12 mouse cellular contexts compared by ENCODE assay signal in the genomic region with DNA sequence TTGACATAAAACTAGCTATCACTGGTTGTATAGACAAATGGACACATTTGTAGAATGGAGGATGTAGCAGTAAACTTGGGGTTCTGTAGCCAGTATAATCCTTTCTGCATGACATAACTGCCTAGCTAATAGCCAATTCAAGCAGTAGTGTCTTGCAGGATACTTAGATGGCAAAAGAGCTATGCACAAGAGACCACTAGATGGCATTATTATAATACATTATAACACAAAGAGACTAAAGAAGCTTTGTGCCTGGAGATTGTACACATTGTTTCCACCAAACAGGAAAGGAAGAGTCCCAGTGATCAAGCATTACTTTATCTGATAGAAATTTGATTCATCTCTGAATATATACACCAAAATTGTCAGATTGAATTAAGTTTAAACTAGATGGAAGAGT. TPM values are rescaled to one million over a fixed set of nuclear protein-coding genes. Genes with fewer than 3 reads are reported as not detected.
DNase-seq lines count a peak whose midpoint lies in the region; ATAC-seq lines count a peak whose summit lies in the region.
"Had no signal": no experiment of that assay in that cellular context is flagged by ENCODE, and none has a peak within 500 bp of the region (broad histone marks: within the 10 kb centered on the region; RNA-seq: fewer than 3 reads in every experiment).

No protein-coding gene starts in this region.

- H3K27me3 ChIP-seq in hindbrain, embryonic 14.5 days (ENCODE audit: control insufficient read depth, insufficient read depth, low read length): no peaks in the 10 kb centered on the region
- no peaks in the 10 kb centered on the region for H3K27me3 ChIP-seq in hindbrain, embryonic 12.5 days
- H3K27me3 ChIP-seq: limb, embryonic 12.5 days; midbrain, embryonic 12.5 days had no signal

- no peak overlapping the region for H3K4me2 ChIP-seq in hindbrain, embryonic 14.5 days (replicated peaks)
- no peak overlapping the region for H3K4me2 ChIP-seq in hindbrain, embryonic 12.5 days (replicated peaks)
- H3K4me2 ChIP-seq: limb, embryonic 12.5 days; midbrain, embryonic 12.5 days had no signal

- H3K27ac ChIP-seq in hindbrain, embryonic 14.5 days: no peak overlapping the region
- H3K27ac ChIP-seq in hindbrain, embryonic 12.5 days: no peak overlapping the region
- H3K27ac ChIP-seq: limb, embryonic 12.5 days; midbrain, embryonic 12.5 days had no signal

- peak; percentile 52 for DNase-seq in hindbrain, embryonic 14.5 days (ENCODE audit: low spot score)
- DNase-seq in thymus, postnatal 0 days (ENCODE audit: low spot score): peak; percentile 29
- DNase-seq in thymus, postnatal 4 days: no peak
- DNase-seq in induced T-regulatory cell, adult 2 months (ENCODE audit: low read depth): peak; percentile 51
- DNase-seq in cerebellum, adult 11-12 months: no peak
- DNase-seq in kidney, adult 9 months: no peak
- DNase-seq in spleen, adult 18-20 months: no peak
- DNase-seq: kidney, postnatal 25 days; thymus, postnatal 14 days had no signal

- no peaks in the 10 kb centered on the region for H3K36me3 ChIP-seq in hindbrain, embryonic 14.5 days (replicated peaks; ENCODE audit: control insufficient read depth, insufficient read depth)
- no peaks in the 10 kb centered on the region for H3K36me3 ChIP-seq in hindbrain, embryonic 12.5 days
- H3K36me3 ChIP-seq: limb, embryonic 12.5 days; midbrain, embryonic 12.5 days had no signal

- no peaks in the 10 kb centered on the region for H3K4me1 ChIP-seq in hindbrain, embryonic 14.5 days (replicated peaks; ENCODE audit: control insufficient read depth, insufficient read depth, low read length)
- H3K4me1 ChIP-seq in hindbrain, embryonic 12.5 days: no peaks in the 10 kb centered on the region
- H3K4me1 ChIP-seq: limb, embryonic 12.5 days; midbrain, embryonic 12.5 days had no signal

- no peaks in the 10 kb centered on the region for H3K9me3 ChIP-seq in hindbrain, embryonic 14.5 days (ENCODE audit: control insufficient read depth, low read length)
- H3K9me3 ChIP-seq in hindbrain, embryonic 12.5 days (replicated peaks): no peaks in the 10 kb centered on the region
- H3K9me3 ChIP-seq: limb, embryonic 12.5 days; midbrain, embryonic 12.5 days had no signal

- H3K4me3 ChIP-seq in hindbrain, embryonic 14.5 days (replicated peaks; ENCODE audit: low read length): no peak overlapping the region
- H3K4me3 ChIP-seq in hindbrain, embryonic 12.5 days: no peak overlapping the region
- H3K4me3 ChIP-seq: limb, embryonic 12.5 days; midbrain, embryonic 12.5 days had no signal

- H3K9ac ChIP-seq in hindbrain, embryonic 14.5 days: no peak overlapping the region
- no peak overlapping the region for H3K9ac ChIP-seq in hindbrain, embryonic 12.5 days
- H3K9ac ChIP-seq: limb, embryonic 12.5 days; midbrain, embryonic 12.5 days had no signal

- no peak for ATAC-seq in hindbrain, embryonic 14.5 days (ENCODE audit: low FRiP score)
- ATAC-seq in hindbrain, embryonic 12.5 days (ENCODE audit: low FRiP score): no peak

RNA-seq across cellular contexts. Expression of a gene that starts 5.8 kb away (rescaled TPM):
- 164 and 208 TPM in 2 replicates for polyA plus RNA-seq in hindbrain, embryonic 14.5 days (2014; fragmentation: Nextera tagmentation; extraction: Ambion mirVana)
- polyA plus RNA-seq in hindbrain, embryonic 12.5 days (2016; fragmentation: Nextera tagmentation; extraction: Ambion mirVana): 218 and 251 TPM in 2 replicates
- 352 and 373 TPM in 2 replicates for polyA plus RNA-seq in thymus, postnatal 0 days (2015; fragmentation: Nextera tagmentation; extraction: Ambion mirVana)

RNA-seq across cellular contexts. Expression of a gene that starts 29.3 kb away (rescaled TPM):
- 21.1 and 23.2 TPM in 2 replicates for polyA plus RNA-seq in hindbrain, embryonic 14.5 days (2014; fragmentation: Nextera tagmentation; extraction: Ambion mirVana)
- 26.9 and 28.6 TPM in 2 replicates for polyA plus RNA-seq in hindbrain, embryonic 12.5 days (2016; fragmentation: Nextera tagmentation; extraction: Ambion mirVana)
- polyA plus RNA-seq in thymus, postnatal 0 days (2015; fragmentation: Nextera tagmentation; extraction: Ambion mirVana): 0.32 and 0.36 TPM in 2 replicates

Comparison
In these comparisons a context has a peak if more than half of its experiments do, and no peak if none do; other contexts are left out.
1. DNase-seq: peak in hindbrain, embryonic 14.5 days (single experiment), thymus, postnatal 0 days (single experiment) and induced T-regulatory cell, adult 2 months (single experiment); none in thymus, postnatal 4 days (single experiment), cerebellum, adult 11-12 months (single experiment), kidney, adult 9 months (single experiment) and spleen, adult 18-20 months (0 of 2).
2. RNA of a gene that starts 29.3 kb away (polyA plus RNA-seq): 26.9 to 28.6 TPM in hindbrain, embryonic 12.5 days and 21.1 to 23.2 TPM in hindbrain, embryonic 14.5 days; 0.32 to 0.36 TPM in thymus, postnatal 0 days; every median in the first group is over 10 times any median in the second.